Mouse (Mus musculus) heart, postnatal 0 days (tissue): ENCODE data around the gene Meis2.

ENCODE experiments used
- CTCF ChIP-seq: IDR thresholded peaks from 2 replicates; pipeline ENCODE4 v1.5.1; 2016; ENCODE audit warnings: antibody characterized with exemption, control low read depth, low read depth
- EP300 ChIP-seq: IDR thresholded peaks from 2 replicates; pipeline ENCODE4 v1.6.1; 2016; ENCODE audit warnings: antibody characterized with exemption, low read depth

- TF ChIP-seq CTCF (no peak), EP300 (no peak)
Observed at GRCm38 (mm10) chr2:115813316-115813715, 252.3 kb downstream of the Meis2 start.
